Mouse (Mus musculus): ENCODE measurements around the gene Srgn. TPM values are rescaled to one million over a fixed set of nuclear protein-coding genes. Genes with fewer than 3 reads are reported as not detected.

Srgn gene
- polyA plus RNA-seq, 1 experiment from 2014 or later = 10.0 TPM

DNA sequence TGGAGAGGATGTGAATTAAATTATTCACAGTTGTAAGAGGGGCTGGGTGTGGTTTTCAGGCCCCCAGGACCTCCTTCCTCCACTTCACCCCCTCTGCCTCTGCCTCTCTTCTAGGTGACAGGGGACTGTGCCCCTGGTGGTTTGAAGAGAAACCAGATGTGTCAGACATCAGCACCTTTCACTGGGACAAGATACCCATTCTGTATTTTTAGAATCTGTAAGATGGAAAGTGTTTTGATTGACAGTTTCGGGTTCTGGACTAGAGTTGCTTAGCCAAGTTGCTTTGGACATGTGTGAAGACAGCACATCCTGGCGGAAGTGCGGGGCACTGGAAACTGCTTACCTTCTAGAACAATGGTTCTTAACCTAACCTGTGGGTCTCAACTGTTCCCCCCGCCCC is 17.1 kb upstream of the Srgn start:
- ATAC-seq (ENCODE audit: low FRiP score, low read depth) = no peak
- H3K4me2 ChIP-seq (replicated peaks) = no peak overlapping the region
- no peak overlapping the region for H3K4me3 ChIP-seq
- H3K4me1 ChIP-seq = no peaks in the 10 kb centered on the region
- H3K9ac ChIP-seq = no peak overlapping the region
- H3K9me3 ChIP-seq = no peaks in the 10 kb centered on the region
- 87% methylated on average over 4 of the region's 4 CpGs for WGBS
- no peaks in the 10 kb centered on the region for H3K27me3 ChIP-seq
- H3K36me3 ChIP-seq = no peaks in the 10 kb centered on the region
- no peak overlapping the region for H3K27ac ChIP-seq

DNA sequence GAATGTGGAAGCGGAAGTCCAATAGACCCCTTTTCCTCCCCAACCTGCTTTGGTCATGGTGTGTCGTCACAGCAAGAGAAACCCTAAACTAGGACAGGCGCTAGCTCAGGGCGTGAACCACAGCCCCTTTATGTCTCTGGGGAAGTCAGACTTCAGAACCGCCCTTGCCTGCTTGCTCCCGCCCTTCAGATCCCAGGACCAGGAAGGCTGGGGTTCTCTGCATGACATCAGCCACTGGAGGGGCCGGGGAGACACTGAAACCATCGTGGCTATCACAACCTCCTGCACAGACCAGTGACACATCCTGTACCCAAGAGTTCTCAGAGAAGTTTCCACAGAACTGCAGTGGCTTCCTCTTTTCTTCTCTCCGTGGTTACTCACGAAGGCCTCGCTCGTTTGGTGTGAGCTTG is 16.2 kb upstream of the Srgn start:
- Histone ChIP-seq H3K9ac (no peak overlapping the region), H3K4me2 (replicated peaks) (no peak overlapping the region), H3K27me3 (no peaks in the 10 kb centered on the region), H3K27ac (no peak overlapping the region), H3K4me3 (no peak overlapping the region), H3K4me1 (no peaks in the 10 kb centered on the region), H3K36me3 (no peaks in the 10 kb centered on the region), H3K9me3 (no peaks in the 10 kb centered on the region)
- no peak for ATAC-seq (ENCODE audit: low FRiP score, low read depth)
- WGBS = 81% methylated on average over 12 of the region's 12 CpGs

DNA sequence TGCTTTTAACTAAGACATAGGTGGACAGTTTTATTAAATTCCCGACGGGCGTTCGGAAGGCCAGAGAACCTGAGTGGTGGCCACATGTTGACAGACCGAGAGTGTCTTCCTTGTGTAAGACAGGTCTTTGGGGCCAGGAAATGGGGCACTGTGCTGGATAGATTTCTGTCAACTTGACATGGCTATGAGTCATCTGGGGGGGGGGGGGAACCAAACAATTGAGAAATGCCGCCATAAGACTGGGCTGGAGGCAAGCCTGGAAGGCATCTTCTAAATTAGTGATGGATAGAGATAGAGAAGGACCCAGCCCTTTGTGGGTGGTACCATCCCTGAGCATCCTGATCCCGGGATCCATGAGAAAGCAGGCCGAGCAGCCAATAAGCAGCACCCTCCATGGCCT is 15.7 kb upstream of the Srgn start:
- no peaks in the 10 kb centered on the region for H3K4me1 ChIP-seq
- no peaks in the 10 kb centered on the region for H3K9me3 ChIP-seq
- H3K36me3 ChIP-seq = no peaks in the 10 kb centered on the region
- H3K4me3 ChIP-seq = no peak overlapping the region
- no peak for ATAC-seq (ENCODE audit: low FRiP score, low read depth)
- H3K4me2 ChIP-seq (replicated peaks) = no peak overlapping the region
- WGBS = 94% methylated on average over 8 of the region's 8 CpGs
- H3K27ac ChIP-seq = no peak overlapping the region
- no peak overlapping the region for H3K9ac ChIP-seq
- no peaks in the 10 kb centered on the region for H3K27me3 ChIP-seq

DNA sequence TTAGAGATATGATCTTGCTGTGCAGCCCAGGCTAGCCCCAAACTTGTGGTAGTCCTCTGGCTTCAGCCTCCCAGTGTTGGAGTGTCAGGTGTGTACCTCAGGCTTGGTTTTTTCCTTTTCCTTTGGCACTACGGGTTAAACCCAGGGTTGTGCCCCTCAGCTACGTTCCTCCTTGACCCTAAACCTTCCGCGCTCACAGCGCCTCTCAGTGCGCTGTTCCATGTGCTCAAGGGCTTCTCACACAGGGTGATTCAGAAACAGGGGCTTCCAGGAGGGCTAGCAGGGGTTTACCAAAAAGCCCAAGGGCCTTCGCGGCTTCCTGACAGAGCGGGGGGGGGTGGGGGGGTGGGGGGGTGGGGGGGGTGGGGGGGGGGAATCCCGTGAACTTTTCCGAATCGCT is 15.3 kb upstream of the Srgn start:
- Histone ChIP-seq H3K9me3 (no peaks in the 10 kb centered on the region), H3K4me3 (no peak overlapping the region), H3K36me3 (no peaks in the 10 kb centered on the region), H3K27ac (no peak overlapping the region), H3K27me3 (no peaks in the 10 kb centered on the region), H3K4me2 (replicated peaks) (no peak overlapping the region), H3K9ac (no peak overlapping the region), H3K4me1 (no peaks in the 10 kb centered on the region)
- no peak for ATAC-seq (ENCODE audit: low FRiP score, low read depth)
- 94% methylated on average over 11 of the region's 12 CpGs for WGBS

DNA sequence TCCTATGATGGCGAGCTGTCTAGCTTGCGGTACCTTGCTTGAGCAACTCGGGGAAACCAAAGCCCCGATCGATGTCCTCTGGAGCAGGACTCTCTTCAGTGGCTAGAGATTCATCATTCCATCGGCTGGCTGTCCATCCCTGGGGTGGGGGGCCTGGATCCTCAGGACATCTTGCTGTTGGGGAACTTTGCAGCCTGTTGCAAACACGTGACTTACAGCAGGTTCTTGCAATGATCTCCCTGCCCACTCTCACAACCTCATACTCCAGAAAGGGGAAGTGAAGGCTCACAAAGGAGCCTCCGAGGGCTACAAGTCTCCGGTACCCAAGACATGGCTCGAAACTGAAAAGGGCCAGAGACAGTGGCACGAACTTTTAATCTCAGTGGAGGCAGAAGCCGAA is 14.2 kb upstream of the Srgn start:
- no peak overlapping the region for H3K9ac ChIP-seq
- 91% methylated on average over 12 of the region's 12 CpGs for WGBS
- H3K4me2 ChIP-seq (replicated peaks) = no peak overlapping the region
- H3K9me3 ChIP-seq = no peaks in the 10 kb centered on the region
- no peak for ATAC-seq (ENCODE audit: low FRiP score, low read depth)
- no peaks in the 10 kb centered on the region for H3K27me3 ChIP-seq
- no peak overlapping the region for H3K4me3 ChIP-seq
- no peaks in the 10 kb centered on the region for H3K4me1 ChIP-seq
- H3K36me3 ChIP-seq = no peaks in the 10 kb centered on the region
- H3K27ac ChIP-seq = no peak overlapping the region

DNA sequence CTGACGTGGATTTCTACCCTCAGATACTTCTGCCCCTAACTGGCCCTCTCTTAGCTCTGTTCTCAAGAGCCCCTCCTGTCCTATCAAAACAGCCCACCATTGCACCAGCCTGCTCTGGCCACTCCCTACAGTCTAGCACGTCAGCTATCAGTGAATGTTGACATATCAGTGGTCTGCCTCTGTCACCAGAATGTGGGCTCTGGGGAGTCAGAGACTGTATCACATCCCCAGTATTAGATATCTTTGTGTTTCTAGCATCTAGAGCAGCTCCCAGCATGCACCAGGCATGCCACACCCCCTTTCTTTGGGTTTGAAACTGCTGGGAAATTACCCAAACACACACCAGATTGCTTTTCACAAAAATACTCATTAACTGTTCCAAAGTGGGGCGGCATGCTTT is 13.5 kb upstream of the Srgn start:
- Histone ChIP-seq H3K27me3 (no peaks in the 10 kb centered on the region), H3K27ac (no peak overlapping the region), H3K4me3 (no peak overlapping the region), H3K36me3 (no peaks in the 10 kb centered on the region), H3K4me2 (replicated peaks) (no peak overlapping the region), H3K4me1 (no peaks in the 10 kb centered on the region), H3K9me3 (no peaks in the 10 kb centered on the region), H3K9ac (no peak overlapping the region)
- ATAC-seq (ENCODE audit: low FRiP score, low read depth) = no peak
- WGBS = 61% methylated on average over 3 of the region's 3 CpGs

DNA sequence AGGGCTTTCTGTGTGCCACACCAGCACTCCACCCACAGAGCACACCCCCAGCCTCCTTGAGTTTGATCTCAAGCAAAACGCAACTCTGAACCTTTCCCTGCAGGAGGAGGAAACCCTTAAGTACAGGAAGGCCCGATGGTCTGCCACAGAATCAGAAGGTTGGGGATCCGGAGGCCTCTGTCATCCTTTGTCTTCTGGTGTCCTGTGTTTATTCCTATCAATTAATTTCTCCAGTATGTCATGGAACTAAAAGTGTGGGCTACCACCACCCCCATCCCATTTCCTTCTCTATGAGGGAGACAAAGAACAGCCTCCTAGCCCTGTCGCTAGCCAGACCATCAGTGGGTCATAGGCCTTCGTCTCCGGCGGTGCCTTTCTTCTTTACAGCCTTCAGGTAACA is 7.3 kb upstream of the Srgn start:
- WGBS = 87% methylated on average over 7 of the region's 7 CpGs
- H3K4me1 ChIP-seq = no peaks in the 10 kb centered on the region

DNA sequence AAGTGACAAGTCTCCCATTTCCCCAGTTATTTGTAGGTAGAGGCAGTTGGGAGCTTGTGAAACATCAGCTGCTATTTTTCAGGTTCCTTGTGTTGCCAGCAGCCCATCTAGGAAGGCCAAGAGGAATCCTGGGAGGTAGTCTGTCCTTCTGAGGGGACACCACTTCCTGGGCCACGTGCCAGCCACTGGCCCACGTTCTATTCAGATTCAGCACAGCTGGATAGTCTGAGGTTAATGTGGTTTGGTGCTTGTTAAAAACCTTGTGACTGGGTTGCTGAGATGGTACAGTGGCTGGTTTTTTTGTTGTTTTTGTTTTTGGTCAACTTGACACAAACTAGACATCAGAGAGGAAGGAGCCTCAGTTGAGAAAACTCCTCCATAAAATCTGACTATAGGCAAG is 5.6 kb upstream of the Srgn start:
- Histone ChIP-seq H3K27me3 (no peaks in the 10 kb centered on the region), H3K4me3 (no peak overlapping the region), H3K9me3 (no peaks in the 10 kb centered on the region), H3K9ac (no peak overlapping the region), H3K36me3 (no peaks in the 10 kb centered on the region), H3K4me2 (replicated peaks) (no peak overlapping the region), H3K27ac (no peak overlapping the region), H3K4me1 (no peaks in the 10 kb centered on the region)
- no peak for ATAC-seq (ENCODE audit: low FRiP score, low read depth)
- WGBS = 49% methylated on average over 2 of the region's 2 CpGs

More for the DNA sequence above, 7.3 kb upstream of the Srgn start:
- Histone ChIP-seq H3K4me2 (replicated peaks) (no peak overlapping the region), H3K9me3 (no peaks in the 10 kb centered on the region), H3K4me3 (no peak overlapping the region), H3K9ac (no peak overlapping the region), H3K27ac (no peak overlapping the region), H3K36me3 (no peaks in the 10 kb centered on the region), H3K27me3 (no peaks in the 10 kb centered on the region)
- no peak for ATAC-seq (ENCODE audit: low FRiP score, low read depth)

DNA sequence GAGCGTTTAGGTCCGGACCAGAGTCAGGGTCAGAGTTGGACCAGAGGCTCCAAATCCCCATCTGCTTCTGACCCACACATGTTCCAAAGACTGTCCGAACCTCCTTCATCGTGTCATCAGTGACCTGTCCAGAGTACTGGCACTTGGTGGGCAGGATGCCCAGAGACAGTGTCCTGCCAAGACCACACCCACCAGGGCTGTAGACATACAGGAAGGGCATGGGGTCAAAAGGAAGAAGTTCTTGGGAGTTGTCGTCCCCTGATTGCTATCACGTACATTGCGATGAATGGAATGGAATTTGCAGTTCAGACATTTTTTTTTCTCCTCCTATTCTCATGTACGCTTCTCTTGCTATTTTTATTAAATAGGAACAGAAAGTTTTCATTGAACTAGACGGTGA is 2.9 kb upstream of the Srgn start:
- Histone ChIP-seq H3K4me3 (no peak overlapping the region), H3K4me2 (replicated peaks) (no peak overlapping the region), H3K9me3 (no peaks in the 10 kb centered on the region), H3K27me3 (no peaks in the 10 kb centered on the region), H3K36me3 (no peaks in the 10 kb centered on the region), H3K27ac (no peak overlapping the region), H3K4me1 (no peaks in the 10 kb centered on the region), H3K9ac (no peak overlapping the region)
- ATAC-seq (ENCODE audit: low FRiP score, low read depth) = no peak
- 86% methylated on average over 9 of the region's 9 CpGs for WGBS

DNA sequence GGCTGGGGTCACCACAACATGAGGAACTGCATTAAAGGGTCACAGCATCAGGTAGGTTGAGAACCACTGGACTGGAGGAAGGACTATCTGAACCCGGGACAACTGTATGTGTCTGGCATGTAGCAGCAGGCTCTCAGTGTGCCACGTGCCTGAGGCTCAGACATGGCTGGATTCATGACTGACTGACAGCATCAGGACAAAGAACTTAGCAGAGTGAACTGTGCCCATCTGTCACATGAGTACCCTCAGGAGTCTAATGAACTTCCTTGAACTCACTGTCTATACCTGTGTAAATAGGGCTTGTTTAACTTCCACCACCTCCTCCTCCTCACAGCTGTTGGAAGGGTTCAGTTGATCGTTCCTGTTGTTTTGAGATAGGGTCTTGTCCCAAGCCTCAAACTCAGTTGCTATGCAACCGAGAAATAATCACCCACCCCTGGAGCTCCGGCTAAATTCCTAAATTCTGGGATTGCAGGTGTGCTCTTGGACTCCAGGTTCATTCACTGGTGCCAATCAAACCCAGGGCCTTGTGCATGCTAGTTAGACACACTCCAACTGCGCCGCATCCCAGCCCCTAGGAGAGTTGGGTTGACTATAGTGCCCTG is 4.8 kb downstream of the Srgn start:
- H3K4me3 ChIP-seq = no peak overlapping the region
- no peak overlapping the region for H3K4me2 ChIP-seq (replicated peaks)
- no peaks in the 10 kb centered on the region for H3K36me3 ChIP-seq
- H3K9ac ChIP-seq = no peak overlapping the region
- no peaks in the 10 kb centered on the region for H3K27me3 ChIP-seq
- H3K27ac ChIP-seq = no peak overlapping the region
- ATAC-seq (ENCODE audit: low FRiP score, low read depth) = no peak
- 73% methylated on average over 7 of the region's 7 CpGs for WGBS
- H3K9me3 ChIP-seq = no peaks in the 10 kb centered on the region
- no peaks in the 10 kb centered on the region for H3K4me1 ChIP-seq

DNA sequence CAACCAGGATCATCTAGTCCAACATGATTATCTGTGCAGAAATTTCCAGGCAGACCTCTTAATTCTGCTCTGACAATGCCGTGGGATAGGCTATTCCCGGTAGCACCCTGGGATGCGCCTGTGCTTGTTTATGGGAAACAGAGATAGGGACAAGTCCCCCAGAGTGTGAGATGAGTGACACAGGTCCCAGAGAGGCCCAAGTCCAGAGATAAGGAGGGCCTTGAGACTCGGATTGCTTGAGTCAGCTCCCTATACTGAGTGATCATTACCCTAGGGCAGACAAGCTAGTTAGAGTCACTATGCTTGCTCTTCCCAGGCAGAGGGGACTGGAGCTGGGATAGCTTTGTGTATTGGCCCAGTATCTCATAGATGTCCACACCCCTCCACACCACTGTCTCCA is 5.5 kb downstream of the Srgn start:
- H3K4me1 ChIP-seq = no peaks in the 10 kb centered on the region
- WGBS = 72% methylated on average over 4 of the region's 4 CpGs
- H3K4me2 ChIP-seq (replicated peaks) = no peak overlapping the region
- no peak overlapping the region for H3K4me3 ChIP-seq
- no peaks in the 10 kb centered on the region for H3K36me3 ChIP-seq
- H3K9ac ChIP-seq = no peak overlapping the region
- H3K27me3 ChIP-seq = no peaks in the 10 kb centered on the region
- ATAC-seq (ENCODE audit: low FRiP score, low read depth) = no peak
- no peaks in the 10 kb centered on the region for H3K9me3 ChIP-seq
- no peak overlapping the region for H3K27ac ChIP-seq

DNA sequence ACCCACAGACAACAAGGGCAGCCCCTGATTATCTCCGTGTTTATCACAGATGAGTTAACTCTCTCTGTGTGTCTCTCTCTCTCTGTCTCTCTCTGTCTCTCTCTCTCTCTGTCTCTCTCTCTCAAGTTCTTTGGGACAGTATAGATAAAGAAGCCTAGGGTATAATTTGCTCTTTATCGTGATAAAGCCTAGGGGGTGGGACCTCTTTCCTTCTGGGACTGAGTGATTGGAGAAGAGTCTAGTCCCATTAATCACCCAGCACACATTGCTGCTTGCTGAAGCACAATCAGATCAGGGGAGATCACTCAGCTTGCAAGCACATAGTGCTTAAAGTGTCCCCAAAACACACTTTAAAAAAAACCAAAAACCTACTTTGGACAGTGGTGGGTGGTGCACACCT is 6.3 kb downstream of the Srgn start:
- no peak overlapping the region for H3K4me2 ChIP-seq (replicated peaks)
- no peak overlapping the region for H3K27ac ChIP-seq
- H3K9me3 ChIP-seq = no peaks in the 10 kb centered on the region
- ATAC-seq (ENCODE audit: low FRiP score, low read depth) = no peak
- no peaks in the 10 kb centered on the region for H3K4me1 ChIP-seq
- no peak overlapping the region for H3K4me3 ChIP-seq
- WGBS = 75% methylated on average over 2 of the region's 2 CpGs
- H3K27me3 ChIP-seq = no peaks in the 10 kb centered on the region
- H3K9ac ChIP-seq = no peak overlapping the region
- no peaks in the 10 kb centered on the region for H3K36me3 ChIP-seq

DNA sequence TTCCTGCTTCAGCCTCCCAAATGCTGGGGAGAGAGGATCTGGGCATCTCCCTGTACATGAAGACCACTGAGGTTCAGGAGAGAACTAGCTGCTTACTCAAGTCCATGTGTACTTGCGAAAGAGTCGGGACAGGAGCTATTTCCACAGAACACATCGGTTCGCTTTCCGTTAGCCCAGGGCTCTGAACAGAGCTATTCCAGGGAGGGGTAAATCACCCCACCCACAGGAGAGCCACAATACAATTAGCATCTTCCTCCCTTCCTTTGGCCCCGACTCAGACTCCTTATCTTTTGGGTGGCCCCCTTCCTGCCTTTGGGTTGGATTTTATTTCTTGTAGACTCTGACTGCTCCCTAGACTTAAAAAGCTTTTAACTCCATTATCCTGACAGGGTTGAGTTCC is 9.7 kb downstream of the Srgn start:
- WGBS = 88% methylated on average over 6 of the region's 6 CpGs
- H3K27ac ChIP-seq = no peak overlapping the region
- H3K9me3 ChIP-seq = no peaks in the 10 kb centered on the region
- H3K4me1 ChIP-seq = no peaks in the 10 kb centered on the region
- no peak overlapping the region for H3K4me2 ChIP-seq (replicated peaks)
- no peaks in the 10 kb centered on the region for H3K36me3 ChIP-seq
- H3K27me3 ChIP-seq = no peaks in the 10 kb centered on the region
- H3K9ac ChIP-seq = no peak overlapping the region
- ATAC-seq (ENCODE audit: low FRiP score, low read depth) = no peak
- H3K4me3 ChIP-seq = no peak overlapping the region

Measured in limb, embryonic 13.5 days (tissue).